Mouse (Mus musculus) neural tube, embryonic 15.5 days (tissue): ENCODE measurements around the gene Ank2. TPM values are rescaled to one million over a fixed set of nuclear protein-coding genes. Genes with fewer than 3 reads are reported as not detected.

ENCODE experiments used
- ATAC-seq: fragments of 200-750 bp; cut with Nextera tagmentation; 2 replicates; pipeline ENCODE4 v1.8.0; 2017; ENCODE audit warnings: mild to moderate bottlenecking, moderate TSS enrichment, moderate library complexity; ENCODE audit not compliant: low FRiP score
- H3K27ac ChIP-seq: fragments of 300-500 bp; sonication (generic); replicated peaks from 2 replicates; pipeline ENCODE4 v1.5.1; 2015; ENCODE audit warnings: mild to moderate bottlenecking, inconsistent platforms
- H3K27me3 ChIP-seq: fragments of 300-500 bp; sonication (generic); replicated peaks from 2 replicates; pipeline ENCODE4 v1.6.1; 2015; ENCODE audit warnings: inconsistent platforms
- H3K36me3 ChIP-seq: fragments of 300-500 bp; sonication (generic); 2 replicates; pipeline ENCODE4 v1.6.1; 2015; ENCODE audit warnings: inconsistent platforms
- H3K4me1 ChIP-seq: fragments of 300-500 bp; sonication (generic); 2 replicates; pipeline ENCODE4 v1.6.1; 2015; ENCODE audit warnings: inconsistent platforms
- H3K4me2 ChIP-seq: fragments of 300-500 bp; sonication (generic); 2 replicates; pipeline ENCODE4 v1.6.1; 2015; ENCODE audit warnings: inconsistent platforms, mild to moderate bottlenecking, moderate library complexity
- H3K4me3 ChIP-seq: fragments of 300-500 bp; sonication (generic); replicated peaks from 2 replicates; pipeline ENCODE4 v1.5.1; 2015; ENCODE audit warnings: mild to moderate bottlenecking, inconsistent platforms
- H3K9ac ChIP-seq: fragments of 300-500 bp; sonication (generic); replicated peaks from 2 replicates; pipeline ENCODE4 v1.6.1; 2015; ENCODE audit warnings: mild to moderate bottlenecking, inconsistent platforms
- H3K9me3 ChIP-seq: fragments of 300-500 bp; sonication (generic); replicated peaks from 2 replicates; pipeline ENCODE4 v1.6.1; 2016; ENCODE audit warnings: inconsistent platforms
- WGBS: fragments of 180-500 bp; shearing (Covaris S2); methylation state at CpG from one replicate; pipeline ENCODE4 v1.1.7; 2015; ENCODE audit warnings: mixed read lengths; 5-methylcytosine and 5-hydroxymethylcytosine counted together
- polyA plus RNA-seq: library from polyadenylated mRNA; unstranded; fragments of >200 nt; fragmentation: Nextera tagmentation; extraction: Ambion mirVana; gene quantifications from 2 replicates; pipeline ENCODE4 v1.2.1, GENCODE M21; 2015

The Ank2 gene
- polyA plus RNA-seq, 1 experiment from 2014 or later = 166 TPM

- Histone ChIP-seq H3K4me2 (no peak overlapping the region), H3K9me3 (no peaks in the 10 kb centered on the region), H3K4me3 (no peak overlapping the region), H3K36me3 (peaks cover 30% of the 10 kb centered on the region), H3K27ac (no peak overlapping the region), H3K9ac (no peak overlapping the region), H3K27me3 (no peaks in the 10 kb centered on the region), H3K4me1 (no peaks in the 10 kb centered on the region)
- no peak for ATAC-seq
- 91% methylated on average over 3 of the region's 3 CpGs for WGBS
Measured at GRCm38 (mm10) chr3:127034983-127035382, 464.2 kb downstream of the Ank2 start.

- Histone ChIP-seq H3K4me1 (no peaks in the 10 kb centered on the region; the same call in 1 of the 2 replicates), H3K27ac (no peak overlapping the region), H3K9ac (no peak overlapping the region), H3K4me3 (no peak overlapping the region), H3K36me3 (peaks cover 29% of the 10 kb centered on the region), H3K9me3 (no peaks in the 10 kb centered on the region), H3K27me3 (no peaks in the 10 kb centered on the region), H3K4me2 (no peak overlapping the region)
- ATAC-seq = no peak
- WGBS = 85% methylated on average over 4 of the region's 4 CpGs
Measured at GRCm38 (mm10) chr3:127023992-127024391, 475.2 kb downstream of the Ank2 start.

- ATAC-seq = no peak
- no peaks in the 10 kb centered on the region for H3K27me3 ChIP-seq
- no peak overlapping the region for H3K9ac ChIP-seq
- H3K4me3 ChIP-seq = no peak overlapping the region
- H3K9me3 ChIP-seq = no peaks in the 10 kb centered on the region
- H3K4me1 ChIP-seq = no peaks in the 10 kb centered on the region; the same call in 1 of the 2 replicates
- no peak overlapping the region for H3K4me2 ChIP-seq
- peaks cover 35% of the 10 kb centered on the region for H3K36me3 ChIP-seq
- H3K27ac ChIP-seq = no peak overlapping the region
- WGBS = 80% methylated on average over 1 of the region's 1 CpGs
Measured at GRCm38 (mm10) chr3:127020167-127020566, 479.0 kb downstream of the Ank2 start.

- no peak overlapping the region for H3K4me3 ChIP-seq
- H3K27me3 ChIP-seq = no peaks in the 10 kb centered on the region
- H3K4me2 ChIP-seq = no peak overlapping the region
- no peak overlapping the region for H3K27ac ChIP-seq
- 86% methylated on average over 3 of the region's 3 CpGs for WGBS
- peaks cover 40% of the 10 kb centered on the region for H3K36me3 ChIP-seq
- ATAC-seq = no peak
- H3K4me1 ChIP-seq = no peaks in the 10 kb centered on the region; the same call in 1 of the 2 replicates
- H3K9me3 ChIP-seq = no peaks in the 10 kb centered on the region
- H3K9ac ChIP-seq = no peak overlapping the region
Measured at GRCm38 (mm10) chr3:127019728-127020127, 479.4 kb downstream of the Ank2 start.

- 49% methylated on average over 6 of the region's 6 CpGs for WGBS
- H3K4me1 ChIP-seq = no peaks in the 10 kb centered on the region; the same call in 1 of the 2 replicates
- ATAC-seq = no peak
Measured at GRCm38 (mm10) chr3:127019109-127019508, 480.0 kb downstream of the Ank2 start.

GRCm38 (mm10) chr3:127017523-127017922 is 481.6 kb downstream of the Ank2 start:
- no peak overlapping the region for H3K4me3 ChIP-seq
- H3K27me3 ChIP-seq = no peaks in the 10 kb centered on the region
- H3K4me2 ChIP-seq = no peak overlapping the region
- no peaks in the 10 kb centered on the region; the same call in 1 of the 2 replicates for H3K4me1 ChIP-seq
- no peak overlapping the region for H3K27ac ChIP-seq
- 58% methylated on average over 3 of the region's 3 CpGs for WGBS
- ATAC-seq = no peak
- no peak overlapping the region for H3K9ac ChIP-seq
- no peaks in the 10 kb centered on the region for H3K9me3 ChIP-seq
- peaks cover 44% of the 10 kb centered on the region for H3K36me3 ChIP-seq

More at GRCm38 (mm10) chr3:127019109-127019508, 480.0 kb downstream of the Ank2 start:
- Histone ChIP-seq H3K4me3 (no peak overlapping the region), H3K9me3 (no peaks in the 10 kb centered on the region), H3K27ac (no peak overlapping the region), H3K27me3 (no peaks in the 10 kb centered on the region), H3K9ac (no peak overlapping the region), H3K36me3 (peaks cover 45% of the 10 kb centered on the region), H3K4me2 (no peak overlapping the region)

- ATAC-seq = no peak
- Histone ChIP-seq H3K27me3 (no peaks in the 10 kb centered on the region), H3K9ac (no peak overlapping the region), H3K27ac (no peak overlapping the region), H3K9me3 (no peaks in the 10 kb centered on the region), H3K36me3 (peaks cover 44% of the 10 kb centered on the region), H3K4me2 (no peak overlapping the region), H3K4me3 (no peak overlapping the region), H3K4me1 (no peaks in the 10 kb centered on the region; the same call in 1 of the 2 replicates)
- WGBS = 87% methylated on average over 6 of the region's 6 CpGs
Measured at GRCm38 (mm10) chr3:127015596-127015995, 483.6 kb downstream of the Ank2 start.

GRCm38 (mm10) chr3:127015175-127015574 is 484.0 kb downstream of the Ank2 start:
- no peaks in the 10 kb centered on the region for H3K27me3 ChIP-seq
- no peak overlapping the region for H3K9ac ChIP-seq
- no peak overlapping the region for H3K4me3 ChIP-seq
- 85% methylated on average over 6 of the region's 6 CpGs for WGBS
- no peak overlapping the region for H3K27ac ChIP-seq
- H3K4me1 ChIP-seq = no peaks in the 10 kb centered on the region; the same call in 1 of the 2 replicates
- H3K4me2 ChIP-seq = no peak overlapping the region
- ATAC-seq = no peak
- H3K9me3 ChIP-seq = no peaks in the 10 kb centered on the region
- H3K36me3 ChIP-seq = peaks cover 49% of the 10 kb centered on the region

GRCm38 (mm10) chr3:127013976-127014375 is 485.2 kb downstream of the Ank2 start:
- no peaks in the 10 kb centered on the region for H3K27me3 ChIP-seq

GRCm38 (mm10) chr3:127012525-127012924 is 486.6 kb downstream of the Ank2 start:
- H3K4me1 ChIP-seq = no peaks in the 10 kb centered on the region
- no peak overlapping the region for H3K9ac ChIP-seq
- no peaks in the 10 kb centered on the region for H3K27me3 ChIP-seq
- no peak overlapping the region for H3K4me3 ChIP-seq
- ATAC-seq = no peak
- 46% methylated on average over 8 of the region's 8 CpGs for WGBS
- peaks cover 69% of the 10 kb centered on the region for H3K36me3 ChIP-seq
- no peaks in the 10 kb centered on the region for H3K9me3 ChIP-seq
- H3K4me2 ChIP-seq = no peak overlapping the region
- H3K27ac ChIP-seq = no peak overlapping the region

More at GRCm38 (mm10) chr3:127013976-127014375, 485.2 kb downstream of the Ank2 start:
- Histone ChIP-seq H3K9ac (no peak overlapping the region), H3K36me3 (peaks cover 59% of the 10 kb centered on the region), H3K4me1 (no peaks in the 10 kb centered on the region), H3K4me3 (no peak overlapping the region), H3K9me3 (no peaks in the 10 kb centered on the region), H3K27ac (no peak overlapping the region), H3K4me2 (no peak overlapping the region)
- WGBS = 79% methylated on average over 4 of the region's 4 CpGs
- ATAC-seq = no peak

- Histone ChIP-seq H3K9me3 (no peaks in the 10 kb centered on the region), H3K27ac (no peak overlapping the region), H3K36me3 (peaks cover 51% of the 10 kb centered on the region), H3K4me2 (no peak overlapping the region), H3K27me3 (no peaks in the 10 kb centered on the region), H3K9ac (no peak overlapping the region), H3K4me3 (no peak overlapping the region), H3K4me1 (no peaks in the 10 kb centered on the region)
- 92% methylated on average over 9 of the region's 9 CpGs for WGBS
- 0 out of 2 replicates have a peak, but pooled peaks have one; percentile 32 for ATAC-seq
Measured at GRCm38 (mm10) chr3:127005898-127006673, 493.1 kb downstream of the Ank2 start.
